Mouse (Mus musculus) Muller cell, postnatal 12 days (primary cell): ENCODE results near the gene Tspan17.

Experiments used
- DNase-seq: peaks from one replicate; pipeline ENCODE4 v3.0.0-alpha.2; 2015; ENCODE audit errors: inconsistent ontology term

The Tspan17 gene

GRCm38 (mm10) chr13:54805134-54805838 is 16.1 kb downstream of the Tspan17 start:
- DNase-seq = no peak

GRCm38 (mm10) chr13:54806434-54806976 is 17.3 kb downstream of the Tspan17 start:
- DNase-seq = peak; percentile 40

- no peak for DNase-seq
These were observed 18.9 kb downstream of the Tspan17 start for GRCm38 (mm10) chr13:54808067-54808466.

- DNase-seq = no peak
These were observed 22.3 kb downstream of the Tspan17 start for GRCm38 (mm10) chr13:54811476-54811875.

- DNase-seq = no peak
These were observed 24.2 kb downstream of the Tspan17 start for GRCm38 (mm10) chr13:54813381-54813780.

GRCm38 (mm10) chr13:54818399-54819254 is 29.4 kb downstream of the Tspan17 start:
- DNase-seq = no peak

GRCm38 (mm10) chr13:54821106-54821505 is 31.9 kb downstream of the Tspan17 start:
- DNase-seq = no peak

- no peak for DNase-seq
These were observed 32.8 kb downstream of the Tspan17 start for GRCm38 (mm10) chr13:54821931-54822330.

GRCm38 (mm10) chr13:54824111-54824931 is 35.1 kb downstream of the Tspan17 start:
- peak; percentile 30 for DNase-seq

- DNase-seq = no peak
These were observed 38.8 kb downstream of the Tspan17 start for GRCm38 (mm10) chr13:54827992-54828391.

GRCm38 (mm10) chr13:54828508-54828907 is 39.3 kb downstream of the Tspan17 start:
- no peak for DNase-seq

- DNase-seq = no peak
These were observed 40.3 kb downstream of the Tspan17 start for GRCm38 (mm10) chr13:54829450-54829849.

GRCm38 (mm10) chr13:54836351-54837030 is 47.3 kb downstream of the Tspan17 start:
- no peak for DNase-seq

GRCm38 (mm10) chr13:54837061-54837460 is 47.9 kb downstream of the Tspan17 start:
- DNase-seq = peak; percentile 66

GRCm38 (mm10) chr13:54837471-54837889 is 48.3 kb downstream of the Tspan17 start:
- no peak for DNase-seq

GRCm38 (mm10) chr13:54838540-54838939 is 49.4 kb downstream of the Tspan17 start:
- DNase-seq = no peak

- DNase-seq = no peak
These were observed 50.0 kb downstream of the Tspan17 start for GRCm38 (mm10) chr13:54839211-54839610.

- no peak for DNase-seq
These were observed 55.4 kb downstream of the Tspan17 start for GRCm38 (mm10) chr13:54844579-54844978.
